Mouse (Mus musculus): ENCODE measurements around the gene Spdye4a.

Gene Spdye4a

DNA sequence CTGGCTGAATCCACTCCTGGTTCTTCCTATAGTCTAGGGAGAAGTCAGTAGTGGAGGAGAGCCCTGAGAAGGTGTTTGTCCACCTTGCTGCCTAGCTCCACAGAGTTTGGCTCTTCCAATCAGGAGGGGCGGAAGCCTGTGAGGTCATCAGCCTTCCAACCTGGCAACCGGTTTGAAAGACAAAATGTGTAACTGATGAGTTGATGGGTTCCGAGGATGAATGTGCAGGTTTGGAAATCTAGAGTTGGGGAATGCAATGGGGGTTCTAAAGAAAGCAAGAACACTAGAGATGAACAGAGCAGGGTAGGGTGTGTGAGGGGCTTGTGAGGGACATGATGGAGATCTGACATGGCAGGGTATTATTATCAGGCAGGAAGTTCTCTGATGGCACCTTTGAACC is at the start of gene Spdye4a:
TSS of gene Spdye4a (minus strand) at position 101 of the 400 bp plus-strand sequence.
- in situ Hi-C loops (cut with MboI, MseI), result no loop called here

- in situ Hi-C loops (cut with MboI, MseI), result no loop called here
Measured at GRCm38 (mm10) chr5:143275761-143276160, 49.1 kb upstream of the Spdye4a start.

DNA sequence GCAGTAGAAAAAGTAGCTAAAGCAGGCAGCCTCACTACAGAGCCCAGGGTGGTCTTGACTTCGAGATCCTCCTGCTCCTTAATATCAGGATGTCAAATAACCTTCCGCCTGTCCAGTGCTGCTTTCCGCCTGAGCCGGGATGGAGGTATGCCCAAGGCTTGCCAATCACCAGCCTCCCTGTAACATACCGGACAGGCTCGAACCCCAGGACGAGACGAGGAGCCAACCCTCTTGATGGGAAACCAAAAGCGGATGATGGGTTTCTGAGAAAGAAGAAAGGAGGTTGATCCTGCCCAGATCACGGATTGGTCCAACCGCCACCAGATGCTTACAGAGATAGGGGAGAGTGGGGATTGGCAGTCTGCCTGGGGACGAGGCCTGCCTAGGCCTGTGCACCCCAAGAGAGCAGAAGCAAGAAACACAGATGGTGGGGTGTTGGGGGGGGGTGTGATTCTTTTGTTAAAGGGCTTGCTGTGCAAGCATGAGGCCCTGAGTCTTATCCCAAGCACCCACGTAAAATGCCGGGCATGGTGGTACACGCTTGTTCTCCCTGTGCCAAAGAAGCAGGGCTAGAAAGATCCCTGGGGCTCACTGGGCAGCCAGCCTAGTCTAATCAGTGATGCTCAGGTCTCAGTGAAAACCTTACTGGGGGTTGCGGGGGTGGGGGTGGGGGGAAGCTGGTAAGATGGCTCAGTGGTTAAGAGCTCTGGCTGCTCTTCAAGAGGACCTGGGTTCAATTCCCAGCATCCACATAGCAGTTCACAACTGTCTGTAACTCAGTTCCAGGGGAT is 46.0 kb upstream of the Spdye4a start:
- in situ Hi-C loops (cut with MboI, MseI), result no loop called here

- in situ Hi-C loops (cut with MboI, MseI), result no loop called here
Measured at GRCm38 (mm10) chr5:143272108-143272507, 45.4 kb upstream of the Spdye4a start.

GRCm38 (mm10) chr5:143271642-143272041 is 45.0 kb upstream of the Spdye4a start:
- in situ Hi-C loops (cut with MboI, MseI), result no loop called here

DNA sequence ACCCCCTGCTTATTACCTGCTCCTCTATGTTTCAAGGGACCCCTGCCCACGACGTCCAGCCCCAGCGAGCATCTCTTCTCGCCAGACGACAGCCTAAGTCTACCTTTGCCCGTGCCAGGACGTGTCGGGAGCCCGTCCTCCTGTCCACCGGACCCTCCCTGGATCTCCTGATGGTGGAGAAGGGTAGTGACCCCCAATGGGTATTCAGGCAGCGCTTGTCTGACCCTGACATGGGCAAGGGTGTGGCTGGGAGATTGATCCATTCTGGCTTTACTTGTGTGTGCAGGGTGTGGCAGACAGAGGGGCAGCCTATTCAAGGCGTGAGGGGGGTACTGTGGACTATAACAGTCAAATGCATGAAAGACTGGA is 43.4 kb upstream of the Spdye4a start:
- in situ Hi-C loops (cut with MboI, MseI), result no loop called here

DNA sequence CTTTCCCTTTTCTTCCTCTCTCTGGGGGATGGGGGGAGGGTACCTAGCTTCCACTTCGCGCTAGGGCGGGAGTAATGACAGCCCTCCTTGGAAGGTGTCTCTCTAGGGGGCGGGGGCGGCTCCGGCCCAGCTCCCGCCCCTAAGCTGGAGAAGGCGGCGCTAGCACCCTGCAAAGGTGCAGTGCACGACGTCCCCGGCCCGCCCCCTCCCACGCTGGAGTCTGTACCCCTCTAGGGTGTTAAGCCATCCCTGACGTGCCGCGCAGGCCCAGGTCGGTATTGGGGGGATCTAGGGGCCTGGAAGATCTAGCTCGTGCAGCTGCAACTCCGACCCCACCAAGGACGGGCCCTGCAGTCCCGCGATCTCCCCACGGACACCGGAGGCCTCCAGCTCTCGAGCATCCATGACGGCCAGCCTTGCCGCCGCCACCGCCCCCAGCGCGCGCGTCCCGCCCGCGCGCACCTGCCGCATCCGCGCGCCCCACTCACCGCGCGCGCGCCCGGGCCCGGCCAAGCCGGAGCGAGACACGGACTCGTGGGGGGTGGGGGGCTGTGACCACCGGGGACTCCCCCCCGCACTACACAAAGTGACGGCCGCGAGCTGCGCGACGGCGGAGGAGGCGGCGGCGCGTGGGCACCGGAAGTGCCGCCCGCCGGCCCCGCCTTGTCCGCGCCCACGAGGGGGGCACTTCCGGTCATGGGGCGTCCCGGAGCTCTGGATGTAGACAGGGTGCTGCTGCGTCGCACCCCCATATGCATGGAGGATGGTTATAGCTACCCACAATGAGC is 42.9 kb upstream of the Spdye4a start, which contains the start of gene Zfp316:
TSS of gene Zfp316 (minus strand) at position 660 of the 788 bp plus-strand sequence.
- in situ Hi-C loops (cut with MboI, MseI), result no loop called here

DNA sequence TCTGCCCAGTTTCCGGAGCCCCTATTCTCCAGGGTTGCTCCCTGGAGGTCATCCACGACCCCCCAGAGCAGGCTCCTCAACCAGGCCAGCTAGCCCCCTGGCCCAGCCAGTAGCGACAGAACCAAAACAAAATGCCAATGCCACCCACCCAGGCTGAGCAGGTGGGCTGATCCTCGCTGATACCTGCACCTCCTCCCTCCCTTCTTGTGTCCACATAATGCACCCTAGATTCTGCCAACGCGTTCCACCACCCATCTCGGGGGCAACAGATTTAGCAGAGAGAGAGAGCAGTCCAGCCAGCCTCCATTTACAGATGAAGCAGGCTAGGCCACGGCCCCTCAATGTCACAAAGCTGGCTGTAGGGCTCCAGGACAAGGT is 42.3 kb upstream of the Spdye4a start:
- in situ Hi-C loops (cut with MboI, MseI), result no loop called here

DNA sequence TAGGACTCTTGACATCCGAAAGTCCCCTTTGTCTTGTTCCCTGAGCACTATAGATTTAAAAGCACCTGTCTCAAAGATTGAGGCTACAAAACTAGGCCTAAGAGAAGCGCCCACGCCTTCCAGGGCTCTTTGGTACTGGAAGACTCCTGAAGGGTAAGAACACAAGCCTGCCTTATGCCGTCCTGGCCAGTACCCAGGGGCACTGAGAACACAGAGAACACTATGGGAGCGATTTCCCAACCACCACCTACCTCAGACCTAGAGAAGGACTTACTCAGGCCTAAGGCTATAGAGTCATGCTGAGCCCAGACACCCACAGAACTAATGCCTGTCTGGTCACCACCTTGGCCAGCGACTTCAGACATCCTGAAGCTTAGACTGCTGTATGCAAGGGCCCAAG is 40.1 kb upstream of the Spdye4a start:
- in situ Hi-C loops (cut with MboI, MseI), result no loop called here

GRCm38 (mm10) chr5:143265409-143265808 is 38.7 kb upstream of the Spdye4a start:
- in situ Hi-C loops (cut with MboI, MseI), result no loop called here

DNA sequence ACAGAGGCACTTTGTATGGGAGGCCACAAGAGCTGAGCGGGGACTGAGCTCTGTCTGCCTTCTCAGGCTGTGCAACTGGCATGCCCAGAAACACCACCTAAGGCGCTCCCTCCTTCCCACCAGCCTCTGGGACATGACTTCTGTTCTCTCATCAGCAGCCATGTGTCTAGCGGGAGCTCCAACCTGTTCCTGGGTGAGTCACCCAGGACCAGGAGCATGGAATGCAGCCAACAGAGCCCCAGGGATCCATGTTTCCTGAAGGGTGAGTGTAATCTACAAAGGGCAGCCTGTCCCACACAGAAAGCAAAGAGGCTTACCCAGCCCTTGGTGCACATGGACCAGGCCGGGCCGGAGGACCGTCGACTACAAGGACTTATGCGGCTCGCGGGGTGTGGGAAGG is 38.0 kb upstream of the Spdye4a start:
- in situ Hi-C loops (cut with MboI, MseI), result no loop called here

DNA sequence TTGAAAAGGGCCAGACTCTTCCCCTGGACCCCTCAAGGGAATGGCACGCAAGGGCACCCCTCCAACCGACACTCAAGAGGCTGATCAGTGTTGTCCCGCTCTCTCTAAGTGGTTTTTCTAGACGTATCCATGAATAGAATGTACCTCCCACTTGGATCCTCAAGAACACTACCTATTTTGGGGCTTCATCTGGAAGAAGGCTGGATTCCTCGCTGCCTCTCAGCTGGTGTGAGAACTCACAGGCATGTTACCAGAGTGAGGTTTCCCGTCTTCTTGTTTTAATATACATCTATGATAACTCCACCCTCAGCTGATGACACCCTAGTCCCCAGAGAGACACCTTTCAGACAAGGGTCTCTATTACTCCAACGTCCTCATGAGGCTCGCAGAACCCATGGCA is 34.9 kb upstream of the Spdye4a start:
- in situ Hi-C loops (cut with MboI, MseI), result no loop called here

DNA sequence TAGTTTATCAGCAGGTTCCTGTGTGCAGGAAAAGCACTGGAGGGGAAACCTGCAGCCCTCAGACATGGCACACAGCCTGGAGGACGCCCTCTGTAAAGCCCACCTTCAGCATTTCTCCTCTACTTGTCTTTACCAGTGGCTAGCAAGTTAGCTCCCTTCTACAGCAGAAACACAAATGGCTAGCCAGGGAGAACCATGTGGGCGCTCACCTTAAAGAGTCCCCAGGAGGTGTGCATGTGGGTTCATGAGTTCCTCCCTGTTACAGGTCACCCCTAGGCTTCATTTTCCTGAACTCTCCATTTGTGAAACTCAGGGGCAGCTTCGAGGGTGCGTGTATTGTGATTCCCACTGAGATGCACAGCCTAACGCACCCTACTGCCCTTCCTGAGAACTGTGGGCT is 29.1 kb upstream of the Spdye4a start:
- in situ Hi-C loops (cut with MboI, MseI), result no loop called here

- in situ Hi-C loops (cut with MboI, MseI), result no loop called here
Measured at GRCm38 (mm10) chr5:143255131-143255519, 28.4 kb upstream of the Spdye4a start.

GRCm38 (mm10) chr5:143254487-143255130 is 27.9 kb upstream of the Spdye4a start:
- in situ Hi-C loops (cut with MboI, MseI), result no loop called here

DNA sequence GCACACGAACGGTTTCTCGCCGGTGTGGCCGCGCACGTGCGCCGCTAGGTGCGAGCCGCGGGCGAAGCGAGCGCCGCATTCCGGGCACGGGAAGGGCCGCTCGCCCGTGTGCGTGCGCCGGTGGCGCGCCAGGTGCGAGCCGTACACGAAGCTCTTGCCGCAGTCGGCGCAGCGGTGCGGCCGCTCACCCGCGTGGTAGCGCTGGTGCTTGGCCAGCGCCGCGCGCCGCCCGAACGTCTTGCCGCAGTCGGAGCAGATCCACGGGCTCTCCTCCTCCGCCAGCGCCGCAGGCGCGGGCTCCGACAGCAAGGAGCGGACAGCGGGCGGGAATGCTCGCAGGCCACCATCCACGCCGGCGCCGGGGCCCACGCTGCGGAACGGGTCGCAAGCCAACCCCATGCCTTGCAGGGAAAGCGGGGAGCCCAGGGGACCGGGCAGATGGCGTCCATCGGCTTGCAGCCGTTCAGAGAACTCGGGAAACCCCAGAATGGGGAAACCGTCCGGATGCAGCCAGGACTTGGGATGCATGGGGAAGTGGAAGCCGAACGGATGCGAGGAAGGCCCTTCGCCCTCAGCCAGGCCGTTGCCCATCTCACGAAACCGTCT is 27.3 kb upstream of the Spdye4a start:
- in situ Hi-C loops (cut with MboI, MseI), result no loop called here

- in situ Hi-C loops (cut with MboI, MseI), result no loop called here
Measured at GRCm38 (mm10) chr5:143253186-143253880, 26.6 kb upstream of the Spdye4a start.

DNA sequence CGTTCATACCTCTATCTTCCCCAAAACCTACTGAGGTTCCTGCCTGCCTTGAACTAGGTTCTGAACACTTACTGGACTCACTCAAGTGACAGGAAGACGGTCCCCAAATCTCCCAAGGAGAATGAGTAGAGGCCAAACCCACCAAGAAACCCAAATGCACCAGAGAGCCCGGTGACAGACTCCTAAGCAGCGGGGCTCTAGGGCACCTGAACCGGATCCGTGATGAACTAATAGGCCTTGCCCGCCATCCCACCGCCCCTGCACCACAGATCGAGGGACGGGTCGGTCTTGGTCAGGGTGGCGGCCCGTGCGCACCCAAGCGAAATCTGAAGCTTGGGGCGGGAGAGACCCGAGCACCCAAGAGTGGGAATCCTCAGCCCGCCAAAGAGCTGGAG is 26.1 kb upstream of the Spdye4a start:
- in situ Hi-C loops (cut with MboI, MseI), result no loop called here

DNA sequence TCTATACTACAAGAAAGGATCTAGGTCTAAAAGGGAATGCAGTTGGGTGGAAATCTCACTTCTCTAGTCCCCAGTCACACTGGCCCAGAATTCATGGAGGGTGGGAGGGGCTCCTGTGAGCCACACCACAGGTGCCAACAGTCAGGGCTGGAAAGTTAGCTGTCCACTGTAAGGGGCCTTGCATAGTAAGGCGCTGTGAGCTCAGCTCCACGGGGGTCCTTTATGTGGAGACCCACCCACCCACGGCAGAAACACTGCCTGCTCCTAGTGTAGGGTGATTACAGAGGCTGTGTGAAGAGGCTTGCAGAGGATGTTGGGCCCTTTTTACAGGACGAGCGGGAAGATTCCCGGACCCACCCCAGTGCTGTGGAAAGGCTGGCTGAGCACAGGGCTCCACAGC is 25.3 kb upstream of the Spdye4a start:
- in situ Hi-C loops (cut with MboI, MseI), result no loop called here

- in situ Hi-C loops (cut with MboI, MseI), result no loop called here
Measured at GRCm38 (mm10) chr5:143244926-143245325, 18.2 kb upstream of the Spdye4a start.

DNA sequence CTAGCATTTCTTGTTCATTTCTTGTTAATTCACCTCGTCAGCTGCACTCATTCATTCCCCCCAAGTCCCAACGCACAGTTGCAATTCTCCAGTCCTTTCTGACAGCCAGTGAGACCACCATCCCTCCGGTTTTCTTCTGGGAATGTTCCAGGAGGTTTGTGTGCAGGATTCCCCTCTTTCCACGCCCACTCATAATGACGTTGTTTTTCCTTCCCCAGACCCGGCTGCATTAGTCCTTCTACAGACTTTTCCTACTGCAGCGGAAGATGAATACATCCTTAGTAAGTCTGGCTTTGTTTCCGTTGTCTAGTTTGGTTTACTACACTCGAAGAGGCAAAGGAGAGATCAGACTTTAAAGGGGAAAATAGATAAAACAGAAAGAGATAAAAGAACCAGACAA is 9.3 kb upstream of the Spdye4a start:
- in situ Hi-C loops (cut with MboI, MseI), result no loop called here
